Mouse (Mus musculus) left cerebral cortex, adult 9 months (tissue): ENCODE results near the gene Fgd2.

Source experiments
- DNase-seq, 2 experiments: peaks; one replicate each; pipeline ENCODE4 v3.0.0; 2022; ENCODE audit warnings: low spot score in 2 of 2

Fgd2 gene

DNA sequence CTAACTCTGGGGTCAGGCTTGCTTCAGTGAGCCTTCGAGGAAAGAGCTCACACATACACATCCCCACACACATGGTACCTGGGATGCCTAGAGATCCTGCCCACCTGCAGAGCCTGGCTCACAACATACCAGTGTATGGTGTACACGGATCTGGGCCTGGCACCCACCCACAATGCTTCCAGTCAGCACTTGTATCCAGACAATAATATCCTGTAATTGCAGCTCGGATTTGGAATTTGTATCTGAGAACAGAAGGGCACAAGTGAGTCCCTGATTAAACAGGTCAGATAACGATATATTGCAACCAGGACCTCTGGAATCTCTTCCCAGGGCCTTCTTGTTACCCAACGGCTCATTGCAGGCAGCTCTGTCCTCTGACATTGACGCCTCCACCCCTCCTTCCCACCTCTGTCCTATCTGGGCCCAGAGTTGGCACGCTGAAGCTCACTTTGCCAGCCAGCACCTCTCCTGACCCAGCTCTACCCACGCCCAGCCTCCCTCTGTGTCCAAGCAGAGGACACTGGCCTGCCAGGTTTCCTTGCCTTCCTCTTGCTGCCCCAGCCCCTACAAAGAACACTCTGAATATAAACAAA is 62.3 kb downstream of the Fgd2 start:
- DNase-seq: no peak

DNA sequence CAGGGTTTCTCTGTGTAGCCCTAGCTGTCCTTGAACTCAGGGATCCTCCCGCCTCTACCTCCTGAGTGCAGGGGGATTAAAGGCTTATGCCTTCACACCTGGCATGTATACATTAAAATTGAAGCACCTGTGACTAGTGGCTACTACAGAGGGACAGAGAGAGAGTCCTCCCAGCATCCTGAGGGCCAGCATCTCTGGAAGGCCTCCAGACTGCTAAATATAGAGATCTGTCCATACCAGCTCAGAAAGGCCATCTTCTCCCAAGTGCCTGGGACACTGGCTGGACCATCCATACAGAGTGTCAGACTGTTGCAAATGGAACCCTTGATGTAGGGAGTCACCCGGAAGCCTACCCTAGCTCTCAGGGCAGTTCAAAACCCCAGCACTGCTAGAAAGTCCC is 63.3 kb downstream of the Fgd2 start:
- no peak for DNase-seq

- no peak for DNase-seq
Observed at GRCm38 (mm10) chr17:29425345-29425744, 64.6 kb downstream of the Fgd2 start.

DNA sequence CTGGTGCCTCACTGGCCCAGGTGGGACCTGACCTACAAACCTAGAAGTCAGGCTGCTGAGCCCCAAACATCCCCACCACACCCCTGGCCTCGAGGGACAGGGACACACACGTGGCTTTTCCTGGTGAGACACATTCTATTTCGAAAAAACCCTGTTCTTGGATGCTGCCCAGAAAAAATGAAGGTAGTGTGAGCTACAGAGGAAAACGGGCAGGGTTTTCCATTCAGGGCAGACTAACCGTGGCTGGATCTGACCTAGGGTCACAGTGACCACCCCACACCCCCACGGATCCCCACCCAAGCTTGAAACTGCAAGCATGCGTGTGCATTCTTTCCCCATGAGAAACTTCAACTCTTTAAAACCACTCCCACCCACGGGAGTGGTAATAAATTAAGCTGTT is 67.5 kb downstream of the Fgd2 start:
- no peak for DNase-seq

DNA sequence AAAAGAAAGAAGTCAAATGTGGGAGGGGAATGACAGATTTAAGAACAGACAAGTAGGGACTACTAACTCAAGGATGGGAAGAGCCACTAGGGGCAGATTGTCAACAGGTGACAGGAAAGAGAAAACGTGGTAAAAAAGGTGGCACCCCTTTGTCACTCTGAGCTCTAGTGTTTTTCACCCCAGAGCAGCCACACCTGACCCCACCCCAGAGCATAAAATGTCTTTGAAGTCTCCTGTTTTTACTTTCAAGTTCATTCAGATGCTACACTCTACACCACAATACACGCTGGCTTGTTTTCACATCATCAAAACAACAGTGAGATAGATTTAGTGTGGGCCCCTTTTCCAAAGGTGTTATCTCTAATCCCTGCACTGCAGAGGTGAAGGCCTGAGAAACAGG is 68.1 kb downstream of the Fgd2 start:
- DNase-seq: no peak
